Mouse (Mus musculus): ENCODE data around the gene Gm10644.

Gene Gm10644

DNA sequence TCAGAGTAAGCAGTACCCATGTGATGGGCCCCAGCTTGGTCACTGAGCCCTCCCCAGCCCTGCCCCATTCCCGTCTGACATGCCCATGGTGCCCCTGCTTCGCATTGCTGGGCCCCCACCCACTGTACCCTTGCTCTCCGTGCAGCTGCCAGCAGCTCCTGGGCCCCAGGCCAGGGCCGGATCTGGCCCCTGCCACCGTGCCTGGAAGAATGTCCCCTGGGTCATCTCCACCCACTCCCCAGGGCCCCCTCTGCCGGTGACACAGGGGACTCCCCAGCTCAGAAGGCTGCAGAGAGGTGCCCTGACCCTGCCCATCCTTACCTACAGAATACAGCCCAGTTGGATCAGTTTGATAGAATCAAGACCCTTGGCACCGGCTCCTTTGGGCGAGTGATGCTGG, 25.8 kb upstream of the Gm10644 start:
- no peak for DNase-seq (ENCODE audit: low spot score)

DNA sequence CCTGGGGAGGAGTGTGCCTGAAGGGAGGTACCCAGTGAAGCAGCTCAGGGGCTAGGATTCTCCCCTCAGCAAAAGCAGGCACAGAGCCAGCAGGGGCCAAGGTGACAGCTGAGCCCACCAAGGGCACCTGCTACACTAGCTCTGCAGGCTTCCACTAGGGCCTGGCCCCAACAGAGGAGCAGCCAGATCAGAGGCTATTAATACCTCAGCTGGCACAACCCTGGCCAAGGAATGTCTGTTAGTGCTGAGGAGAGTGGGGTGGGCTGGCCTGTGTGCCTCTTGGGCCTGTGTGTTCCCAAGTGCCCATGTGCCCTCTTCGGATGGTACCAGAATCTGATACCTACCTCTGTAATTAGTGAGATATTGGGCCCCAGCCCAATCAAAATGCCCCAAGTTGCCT, 25.2 kb upstream of the Gm10644 start:
- no peak for DNase-seq (ENCODE audit: low spot score)

DNA sequence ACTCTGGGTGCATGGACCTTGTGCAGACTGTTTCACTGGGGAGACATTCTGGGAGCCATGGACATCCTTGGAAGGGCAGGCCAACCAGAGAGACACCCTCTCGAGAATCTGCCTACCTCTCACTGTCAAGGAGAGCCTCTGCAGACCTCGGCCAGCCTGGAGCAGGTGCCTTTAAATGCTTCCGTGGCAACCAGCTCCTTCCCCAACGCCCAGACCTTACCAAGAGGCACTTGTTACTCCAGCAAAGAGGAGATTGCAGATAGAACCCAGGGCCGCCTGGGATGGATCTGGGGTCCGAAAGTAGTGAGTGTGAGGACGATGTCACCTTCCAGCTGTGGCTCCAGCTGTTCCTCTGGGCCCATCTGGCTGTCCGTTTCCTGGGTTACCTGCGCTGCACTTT, 23.2 kb upstream of the Gm10644 start:
- DNase-seq (ENCODE audit: low spot score): no peak

DNA sequence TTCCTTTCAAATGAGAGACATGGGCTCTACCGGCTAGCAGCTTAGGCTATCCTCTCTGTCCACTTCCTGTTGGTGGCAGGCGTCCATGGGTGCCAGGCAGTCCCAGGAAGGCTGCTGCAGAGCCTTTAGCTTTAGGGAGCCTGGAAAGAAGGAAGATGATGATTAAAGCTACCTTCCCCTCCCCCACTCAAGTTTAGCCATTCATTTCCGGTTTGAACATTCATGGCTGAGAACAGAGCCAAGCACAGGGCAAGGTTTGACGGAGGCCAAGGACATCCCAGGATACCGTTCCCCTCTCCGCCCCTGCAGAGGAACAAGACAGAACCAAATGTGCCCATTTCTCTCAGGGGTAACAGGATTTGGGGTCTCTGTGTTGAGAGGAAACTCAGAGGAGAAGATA, 22.6 kb upstream of the Gm10644 start:
- no peak for DNase-seq (ENCODE audit: low spot score)

DNA sequence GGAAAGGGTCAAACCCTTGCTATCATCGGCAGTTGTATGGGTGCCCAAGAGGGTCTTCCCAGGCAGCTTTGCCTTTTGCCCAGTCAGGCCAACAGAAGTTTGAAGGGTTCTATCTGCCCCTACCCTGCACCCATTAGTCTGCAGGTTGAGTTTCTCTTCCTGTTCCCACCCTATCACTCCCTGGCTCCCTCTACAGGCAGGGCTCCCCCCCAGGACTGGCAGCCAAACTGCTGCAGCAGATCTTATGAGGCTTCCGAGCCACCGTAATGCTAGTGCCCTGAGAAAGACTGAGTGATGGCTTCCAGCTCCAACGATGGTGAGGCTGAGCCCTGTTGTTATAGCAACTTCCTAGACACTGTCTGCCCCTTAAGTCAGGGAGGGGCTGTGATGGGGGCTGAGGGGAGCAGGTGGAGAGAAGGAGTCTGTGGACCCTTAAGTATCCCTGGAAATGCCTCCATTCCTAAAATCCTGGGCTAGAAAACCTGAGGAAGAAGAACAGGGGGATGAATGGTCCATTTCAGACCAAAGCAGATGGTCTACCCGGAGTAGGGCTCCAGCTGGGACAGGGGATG, 21.9 kb upstream of the Gm10644 start:
- no peak for DNase-seq (ENCODE audit: low spot score)

DNA sequence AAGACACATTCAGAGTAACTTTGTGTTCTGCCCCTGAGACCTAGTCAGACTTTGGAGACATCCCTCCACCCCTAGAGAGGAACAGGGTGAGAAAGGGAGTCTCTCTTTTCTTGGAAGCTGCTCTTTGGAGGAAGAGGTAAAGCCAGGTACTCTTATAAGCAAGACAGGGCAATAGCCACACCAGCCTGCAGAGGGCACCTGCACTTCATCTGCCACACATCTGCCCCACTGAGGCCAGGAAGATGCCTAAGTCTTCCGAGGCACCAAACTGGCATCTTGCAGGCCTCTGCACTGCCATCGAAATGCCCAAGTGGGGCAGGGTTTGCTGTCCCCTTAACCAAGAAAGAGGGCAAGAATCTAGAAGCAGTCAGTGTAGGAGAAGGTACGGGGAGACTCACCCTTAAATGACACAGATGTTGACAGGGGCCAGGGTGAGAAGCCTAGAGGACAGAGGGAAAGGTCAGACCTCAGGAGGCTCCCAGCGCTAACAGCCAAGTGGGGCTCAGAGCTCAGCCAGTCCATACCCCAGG, 21.2 kb upstream of the Gm10644 start:
- no peak for DNase-seq (ENCODE audit: low spot score)

DNA sequence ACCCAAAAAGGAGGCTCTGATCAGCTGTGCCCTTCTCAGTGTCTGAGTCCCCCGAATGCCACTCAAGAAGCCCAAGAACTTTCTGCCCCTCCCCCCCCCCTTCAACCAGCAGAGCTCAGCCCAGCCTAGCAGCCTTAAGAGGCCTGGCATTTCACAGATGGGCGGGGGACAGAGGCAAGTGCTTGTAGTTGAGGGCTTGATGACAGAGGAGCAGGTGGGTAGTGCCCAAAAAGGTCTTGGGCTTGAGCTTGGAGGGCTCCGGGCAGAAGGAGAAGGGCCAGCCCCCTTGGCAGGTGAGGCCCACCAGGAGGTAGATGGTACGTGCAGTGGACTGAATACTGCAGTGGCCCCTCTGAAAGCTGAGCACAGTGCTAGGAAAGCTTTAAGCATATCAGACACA, 19.5 kb upstream of the Gm10644 start:
- DNase-seq (ENCODE audit: low spot score): no peak

DNA sequence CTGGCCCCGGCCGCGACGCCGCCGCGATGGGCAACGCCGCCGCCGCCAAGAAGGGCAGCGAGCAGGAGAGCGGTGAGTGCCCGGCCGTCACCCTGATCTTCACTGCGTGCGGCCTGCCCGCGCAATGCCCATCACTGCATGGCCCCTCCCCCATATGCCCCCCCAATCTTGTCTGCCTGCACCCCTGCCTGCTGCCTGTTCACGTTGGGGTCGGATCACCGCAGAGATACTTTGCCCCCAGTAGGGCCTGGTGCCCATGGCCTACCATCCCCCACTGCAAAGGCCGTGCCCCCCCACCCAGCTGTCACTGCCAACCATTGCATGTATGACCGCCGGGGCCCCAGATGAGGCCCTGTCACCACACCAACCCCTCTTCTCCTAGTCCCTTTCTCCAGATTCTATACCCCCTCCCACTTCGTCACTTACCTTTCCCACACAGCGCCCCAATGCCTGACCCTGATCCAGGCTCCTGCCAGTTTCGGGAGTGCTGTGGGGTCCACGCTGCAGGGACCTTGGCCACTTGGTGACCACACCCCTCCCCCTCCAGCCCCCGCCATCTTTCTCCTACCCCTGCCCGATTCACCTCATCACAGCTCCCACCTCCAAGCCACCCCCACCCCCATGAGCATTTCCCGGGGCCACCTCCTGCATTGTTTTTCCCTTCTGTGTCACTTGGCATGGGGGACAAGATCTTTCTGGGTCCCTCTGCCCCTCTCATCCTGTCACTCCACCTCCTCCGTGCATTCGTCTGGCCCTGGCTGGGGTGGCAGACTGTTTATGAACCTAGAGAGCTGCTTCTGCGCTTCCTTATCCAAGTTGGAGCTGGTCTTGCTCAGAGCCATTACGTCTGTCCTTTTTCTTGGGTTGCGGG, 18.4 kb upstream of the Gm10644 start:
- no peak for DNase-seq (ENCODE audit: low spot score)

DNA sequence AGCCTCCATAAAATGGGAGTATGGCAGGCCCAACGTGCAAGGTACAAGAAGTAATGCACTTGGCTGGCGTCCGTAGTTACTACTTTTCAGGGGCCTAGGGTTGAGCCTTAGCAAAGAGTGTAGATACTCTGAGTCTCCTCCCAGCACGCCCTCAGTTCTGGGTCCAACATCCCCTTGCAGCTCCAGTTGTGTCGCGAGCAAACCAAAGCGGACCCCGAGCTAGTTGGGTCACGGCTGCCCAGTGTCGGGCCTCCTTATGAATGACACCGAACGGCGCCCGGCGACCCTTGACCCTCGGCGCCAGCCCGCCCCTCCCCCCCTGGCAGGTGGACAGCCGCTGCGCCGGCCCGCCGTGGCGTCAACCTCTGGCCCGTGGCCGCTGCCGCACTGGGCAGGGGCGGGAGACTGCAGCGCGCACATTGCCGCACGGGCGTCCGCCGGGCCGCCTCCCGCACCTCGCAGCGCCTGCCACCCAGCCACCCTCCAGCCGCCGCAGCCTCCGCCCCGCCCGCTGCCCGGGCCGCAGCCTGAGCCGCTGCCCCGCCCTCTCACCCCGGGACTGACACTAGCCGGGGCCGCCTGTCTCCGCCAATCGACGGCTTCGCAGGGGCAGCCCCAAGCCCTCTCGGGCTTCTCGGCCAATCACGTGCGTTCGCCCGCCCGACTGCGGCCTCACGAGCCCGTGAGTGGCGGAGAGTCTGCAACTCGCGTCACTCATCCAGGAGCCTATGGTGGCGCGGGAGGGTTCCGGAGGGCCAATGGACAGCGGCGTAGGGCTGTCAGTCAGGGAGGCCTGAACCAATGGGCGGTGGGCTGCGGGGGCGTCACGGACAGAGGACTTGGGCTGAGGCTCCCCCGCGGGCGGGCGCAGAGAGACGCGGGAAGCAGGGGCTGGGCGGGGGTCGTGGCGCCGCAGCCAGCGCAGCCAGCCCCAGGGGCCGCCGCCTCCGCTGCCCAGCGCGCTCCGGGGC, 17.4 kb upstream of the Gm10644 start, which contains the start of gene Prkaca:
TSS of gene Prkaca (plus strand) at position 844 of the 971 bp plus-strand sequence.
- DNase-seq (ENCODE audit: low spot score): peak; percentile 99

DNA sequence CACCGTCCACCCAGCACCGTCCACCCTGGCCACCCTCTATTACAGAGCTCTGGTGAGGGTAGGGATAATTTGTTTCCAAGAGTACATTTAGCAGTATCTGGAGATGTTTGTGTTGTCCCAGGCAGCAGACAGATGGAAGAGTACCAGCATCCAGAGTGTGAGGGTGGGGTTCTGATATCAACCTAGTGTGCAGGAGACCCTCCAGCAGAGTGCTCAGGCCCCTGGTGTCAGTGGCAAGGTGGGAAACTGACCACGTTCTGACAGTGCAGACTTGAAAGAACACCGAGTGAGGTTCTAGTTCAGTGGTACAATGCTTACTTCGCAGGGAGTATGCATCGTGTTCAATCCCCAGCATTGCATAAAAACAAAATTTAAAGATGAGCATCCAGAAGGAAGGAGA, 16.7 kb upstream of the Gm10644 start:
- no peak for DNase-seq (ENCODE audit: low spot score)

DNA sequence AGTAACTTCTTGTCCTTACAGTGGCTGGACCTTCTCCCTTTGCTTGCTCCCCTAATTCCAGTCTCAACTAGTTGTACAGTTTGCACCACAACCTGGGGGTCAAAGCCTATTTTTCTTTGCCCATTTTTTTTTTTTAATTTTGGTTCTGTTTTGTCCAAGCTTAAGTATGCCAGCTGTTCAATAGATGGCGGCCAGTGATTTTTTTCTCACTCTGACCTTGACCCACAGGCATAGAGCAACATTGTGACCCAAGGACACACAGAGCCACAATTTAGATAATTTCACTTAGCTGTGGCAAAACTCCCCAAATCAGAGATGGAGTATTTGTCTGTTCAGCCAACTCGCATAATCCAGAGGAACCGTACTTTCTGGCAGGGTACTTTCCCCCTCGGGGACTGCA, 16.1 kb upstream of the Gm10644 start:
- DNase-seq (ENCODE audit: low spot score): no peak

DNA sequence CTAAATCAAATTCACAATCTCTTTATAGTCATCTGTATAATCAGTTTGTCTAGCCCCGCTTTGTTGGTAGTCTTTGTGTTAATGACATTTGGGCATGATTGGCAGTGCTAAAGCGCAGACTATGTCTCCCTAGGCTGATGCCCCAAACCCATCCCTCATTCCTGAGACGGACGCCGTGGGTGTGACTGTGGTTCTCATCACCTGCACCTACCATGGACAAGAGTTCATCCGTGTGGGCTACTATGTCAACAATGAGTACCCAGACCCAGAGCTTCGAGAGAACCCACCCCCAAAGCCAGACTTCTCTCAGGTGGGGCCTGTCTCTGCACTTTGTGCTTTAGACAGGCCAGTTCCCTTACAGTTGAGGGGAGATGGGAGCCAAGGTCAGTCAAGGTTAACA, 12.7 kb upstream of the Gm10644 start:
- no peak for DNase-seq (ENCODE audit: low spot score)

DNA sequence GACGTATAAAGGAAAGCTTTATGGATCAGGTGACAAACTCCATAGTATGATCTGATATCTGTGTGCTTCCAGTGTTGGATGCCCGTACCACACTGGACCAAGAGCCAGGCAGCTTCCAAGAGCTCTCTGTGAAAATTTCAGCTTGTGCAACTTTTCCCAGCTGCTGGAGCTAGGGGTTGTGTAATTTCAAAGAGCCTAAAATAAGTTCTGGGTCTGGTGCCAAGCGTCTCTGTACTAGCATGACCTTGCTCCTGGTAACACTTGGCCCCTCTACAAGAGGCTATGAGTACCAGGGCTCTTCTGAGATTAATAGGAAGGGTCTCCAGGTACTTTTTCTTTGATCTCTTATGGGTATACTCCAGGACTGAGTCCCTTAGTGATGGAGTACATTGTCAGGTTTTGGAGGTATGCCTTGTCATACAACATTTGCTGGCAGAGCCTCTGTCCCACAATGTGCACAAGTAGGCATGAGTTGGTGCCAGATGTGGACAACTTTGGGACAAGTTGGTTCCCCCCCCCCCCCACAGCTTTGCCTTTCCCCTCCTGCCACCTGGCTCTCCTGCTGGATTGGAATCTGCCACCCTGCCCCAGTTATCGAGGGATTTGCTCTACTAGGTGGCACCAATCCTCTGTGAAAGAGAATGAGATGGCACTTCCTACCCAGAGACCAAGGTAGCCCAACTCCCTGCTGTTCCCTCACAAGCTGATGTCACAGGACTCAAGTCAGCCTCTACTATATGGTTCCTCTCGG, 9.2 kb upstream of the Gm10644 start:
- DNase-seq (ENCODE audit: low spot score): no peak

DNA sequence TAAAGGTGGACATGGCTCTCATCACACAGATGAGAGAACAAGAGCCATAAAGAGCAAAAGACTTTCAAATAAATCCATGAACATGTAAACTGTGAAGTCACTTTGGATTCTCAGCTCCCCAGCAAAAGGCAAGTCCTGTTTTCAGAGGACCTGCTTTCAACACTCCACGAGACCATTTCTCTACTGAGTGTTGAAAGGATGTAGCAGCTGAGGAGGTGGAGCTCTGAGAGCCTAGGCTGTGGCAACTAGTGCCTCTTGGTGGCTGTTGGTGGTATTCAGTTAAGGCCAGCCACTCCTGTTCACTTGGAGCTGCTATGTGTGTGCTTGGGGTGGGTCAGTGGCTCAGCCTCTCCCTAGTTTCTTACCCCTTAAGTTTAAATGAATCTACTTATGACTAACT, 1.8 kb upstream of the Gm10644 start:
- DNase-seq (ENCODE audit: low spot score): no peak

DNA sequence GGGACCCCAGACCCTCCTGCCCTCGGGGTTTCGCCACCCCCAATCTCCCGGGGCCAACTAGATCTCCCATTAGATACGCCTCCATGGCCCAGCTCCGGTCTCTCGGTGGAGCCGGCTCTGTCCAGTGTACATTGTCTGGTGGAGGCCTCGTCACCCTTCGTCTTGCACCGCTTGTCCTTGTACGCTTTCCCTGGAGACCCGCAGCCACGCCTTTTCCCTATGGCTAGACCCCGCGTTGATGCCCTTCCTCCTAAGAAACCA, 883 bp upstream of the Gm10644 start:
- no peak for DNase-seq (ENCODE audit: low spot score)

DNA sequence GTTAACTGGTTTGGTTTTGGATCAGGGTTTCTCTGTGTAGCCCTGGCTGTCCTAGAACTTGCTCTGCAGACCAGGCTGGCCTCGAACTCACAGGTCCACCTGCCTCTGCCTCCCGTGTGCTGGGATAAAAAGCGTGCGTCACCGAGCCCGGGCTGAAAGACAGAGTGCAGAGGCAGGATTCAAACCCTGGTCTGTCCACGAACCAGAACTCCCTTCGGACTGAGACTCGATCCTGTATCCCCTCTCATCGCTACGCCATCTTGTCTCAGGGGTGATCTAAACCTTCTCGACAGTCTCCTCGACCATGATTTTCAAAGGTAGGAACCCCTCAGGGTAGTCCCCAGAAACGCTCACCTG, 278 bp downstream of the Gm10644 start:
- DNase-seq (ENCODE audit: low spot score): no peak

DNA sequence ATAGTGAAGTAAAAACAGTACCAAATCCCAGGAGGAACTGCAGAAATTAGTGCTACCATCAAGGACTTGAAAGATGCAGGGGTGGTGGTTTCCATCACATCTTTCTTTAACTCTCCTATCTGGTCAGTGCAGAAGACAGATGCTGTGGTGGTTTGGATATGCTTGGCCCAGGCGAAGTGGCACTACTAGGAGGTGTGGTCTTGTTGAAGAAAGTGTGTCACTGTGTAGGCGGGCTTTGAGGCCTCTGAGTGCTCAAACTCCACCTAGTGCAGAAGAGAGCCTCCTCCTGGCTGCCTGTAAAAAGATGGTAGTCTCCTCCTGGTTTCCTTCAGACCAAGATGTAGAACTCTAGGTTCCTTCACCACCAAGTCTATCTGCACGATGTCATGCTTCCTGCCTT, 9.5 kb downstream of the Gm10644 start:
- DNase-seq (ENCODE audit: low spot score): no peak

DNA sequence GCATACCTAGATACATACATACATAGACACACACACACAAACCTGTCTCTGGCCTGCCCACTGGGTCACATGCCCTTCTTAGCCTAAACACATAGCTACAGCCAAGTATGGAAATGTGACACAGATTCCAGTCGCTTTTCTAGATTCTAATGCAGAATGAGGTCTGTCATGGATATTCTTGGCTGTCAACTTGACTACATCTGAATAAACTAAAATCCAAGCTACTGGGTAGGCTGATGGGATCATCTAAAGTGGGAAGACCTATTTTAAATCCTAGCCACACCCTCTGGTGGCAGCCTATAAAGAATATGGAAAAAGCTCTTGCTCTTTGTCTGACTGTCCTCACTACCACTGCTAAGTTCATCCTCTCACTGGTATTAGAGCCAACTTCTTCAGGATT, 12.6 kb downstream of the Gm10644 start:
- DNase-seq (ENCODE audit: low spot score): no peak

DNA sequence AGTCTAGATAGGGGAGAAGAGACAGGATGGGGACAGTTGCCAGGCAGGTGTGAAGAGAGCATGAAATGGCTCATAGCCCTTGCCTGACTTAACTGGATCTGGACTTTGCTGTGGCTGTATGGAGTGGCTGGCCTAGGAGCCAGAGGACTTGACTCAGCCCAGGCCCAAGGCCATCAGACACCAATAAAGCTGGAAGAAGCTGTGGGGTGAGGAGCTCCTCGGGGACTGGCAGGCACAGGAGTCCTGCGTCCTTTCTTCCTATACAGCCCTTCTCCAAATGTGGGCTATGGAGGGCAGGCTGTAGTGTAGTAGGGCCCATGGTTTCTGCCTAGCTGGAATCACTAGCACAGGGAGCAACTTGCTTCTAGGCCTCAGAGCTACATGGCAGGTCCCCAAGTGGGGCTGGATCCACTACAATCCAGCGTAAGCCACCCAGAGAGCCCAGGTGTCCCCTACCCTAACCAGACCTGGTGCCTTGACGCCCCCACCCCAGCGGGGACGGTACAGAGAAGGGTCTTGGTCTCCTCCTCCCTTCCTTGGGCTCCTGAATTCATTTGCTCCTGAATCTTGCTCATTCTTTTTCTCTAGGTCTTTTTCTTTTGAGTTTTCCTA, 13.8 kb downstream of the Gm10644 start:
- DNase-seq (ENCODE audit: low spot score): no peak

DNA sequence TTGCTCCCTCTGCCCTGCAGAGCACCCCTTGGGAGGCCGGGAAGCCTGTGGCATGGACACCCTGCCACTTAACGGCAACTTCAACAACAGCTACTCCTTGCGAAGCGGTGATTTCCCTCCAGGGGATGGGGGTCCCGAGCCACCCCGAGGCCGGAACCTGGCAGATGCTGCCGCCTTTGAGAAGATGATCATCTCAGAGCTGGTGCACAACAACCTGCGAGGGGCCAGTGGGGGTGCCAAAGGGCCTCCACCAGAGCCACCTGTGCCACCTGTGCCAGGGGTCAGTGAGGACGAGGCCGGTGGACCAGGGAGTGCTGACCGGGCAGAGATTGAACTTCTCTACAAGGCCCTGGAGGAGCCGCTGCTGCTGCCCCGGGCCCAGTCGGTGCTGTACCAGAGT, 16.7 kb downstream of the Gm10644 start:
- DNase-seq (ENCODE audit: low spot score): no peak

DNA sequence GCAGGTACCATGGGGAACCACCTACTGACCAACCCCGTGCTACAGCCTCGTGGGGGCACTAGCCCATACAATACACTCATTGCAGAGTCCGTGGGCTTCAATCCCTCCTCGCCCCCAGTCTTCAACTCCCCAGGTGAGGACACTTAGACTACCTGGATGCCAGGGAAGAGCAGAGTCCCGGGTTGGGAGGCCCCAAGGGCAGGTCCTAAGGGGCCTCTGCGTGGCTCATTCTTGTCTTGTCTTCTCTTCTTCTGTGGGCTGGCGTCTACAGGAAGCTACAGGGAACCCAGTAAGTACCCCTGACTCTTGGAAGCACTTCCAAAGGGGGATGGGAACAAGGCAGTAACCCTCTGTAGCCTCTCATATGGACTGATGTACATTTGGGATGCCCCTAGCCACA, 17.4 kb downstream of the Gm10644 start:
- DNase-seq (ENCODE audit: low spot score): no peak

DNA sequence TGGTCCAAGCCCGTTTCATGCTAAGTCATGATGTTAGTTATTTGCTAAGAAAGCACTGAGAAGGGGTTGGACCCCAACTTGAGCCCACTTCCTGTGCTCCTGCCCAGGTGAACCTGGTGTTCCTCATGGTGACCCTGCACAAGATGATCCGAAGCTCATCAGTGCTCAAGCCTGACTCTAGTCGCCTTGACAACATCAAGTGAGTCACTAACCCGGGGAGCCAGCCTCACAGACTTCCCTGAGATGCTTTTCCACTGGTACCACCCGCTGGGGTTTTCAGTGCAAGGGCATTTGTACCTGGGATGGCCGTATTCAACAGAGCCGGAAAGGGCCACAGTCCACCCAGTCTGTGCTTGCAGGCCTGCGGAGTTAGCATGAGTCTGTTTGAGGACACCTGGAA, 19.6 kb downstream of the Gm10644 start:
- DNase-seq (ENCODE audit: low spot score): no peak
